Mouse (Mus musculus) testis, adult 10 weeks (tissue): ENCODE measurements around the gene Sall2. TPM values are rescaled to one million over a fixed set of nuclear protein-coding genes. Genes with fewer than 3 reads are reported as not detected.

Experiments
- polyA plus RNA-seq: library from polyadenylated mRNA; stranded (reverse); fragments of 350-450 nt; fragmentation: Illumina TruSeq; extraction: RNeasy Lipid Tissue Mini Kit (QIAGEN cat#74804); gene quantifications from one replicate; pipeline ENCODE4 v1.2.3, GENCODE M21; 2014; ENCODE audit warnings: low read depth, low replicate concordance

The Sall2 gene
- 0.46 TPM for polyA plus RNA-seq

DNA sequence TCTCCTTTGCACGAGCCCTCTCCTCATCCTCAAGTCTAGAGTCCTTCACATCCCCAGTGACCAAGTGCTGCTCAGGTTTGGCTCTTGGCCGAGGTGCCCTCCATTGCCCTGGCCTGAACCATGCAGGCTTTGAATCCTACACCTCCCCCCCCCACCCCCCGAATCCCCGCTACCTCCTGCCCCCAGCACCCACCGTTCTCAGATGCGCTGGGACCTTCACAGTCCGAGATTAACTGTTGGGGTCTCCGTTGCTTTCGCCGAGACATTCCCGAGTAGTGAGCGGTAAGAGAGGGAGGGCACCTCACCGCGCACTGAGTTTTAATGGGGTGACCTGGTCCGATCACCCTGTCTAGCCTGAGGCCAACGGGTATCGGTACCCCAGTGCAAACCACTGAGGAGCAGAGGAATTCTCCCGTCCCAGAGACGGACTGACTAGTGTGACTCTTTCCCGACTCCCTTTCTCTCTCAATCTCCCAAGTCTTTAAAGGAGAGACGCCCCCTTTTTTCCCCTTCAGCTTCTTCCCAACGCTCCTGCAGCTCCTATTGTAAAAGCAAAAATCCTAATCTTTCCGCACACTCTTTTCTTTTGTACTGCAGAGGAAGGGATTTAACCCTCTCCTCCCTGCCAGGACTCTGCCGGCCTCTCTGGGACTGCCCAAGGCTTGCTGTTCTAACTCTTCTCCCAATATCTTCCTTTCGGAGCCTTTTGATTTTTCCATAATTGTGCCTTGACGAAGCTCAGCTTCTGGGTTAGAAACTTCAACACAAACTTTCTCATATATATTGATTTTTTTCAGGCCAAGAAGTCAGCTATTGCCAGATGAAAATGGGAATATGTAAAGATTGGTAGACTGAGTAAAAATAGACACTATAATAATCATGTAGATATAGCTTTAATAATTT, at the start of gene Sall2:
Gene Sall2, minus strand, starts transcription at position 853 of the 903 bp plus-strand sequence.

GRCm38 (mm10) chr14:52356308-52356707, 27.7 kb upstream of the Sall2 start, which contains the start of gene Olfr1513:
TSS of gene Olfr1513 (minus strand) at chr14:52356408.

GRCm38 (mm10) chr14:52304644-52305271, 23.8 kb downstream of the Sall2 start, which contains the start of gene Mettl3:
TSS of gene Mettl3 (minus strand) at chr14:52305128.

DNA sequence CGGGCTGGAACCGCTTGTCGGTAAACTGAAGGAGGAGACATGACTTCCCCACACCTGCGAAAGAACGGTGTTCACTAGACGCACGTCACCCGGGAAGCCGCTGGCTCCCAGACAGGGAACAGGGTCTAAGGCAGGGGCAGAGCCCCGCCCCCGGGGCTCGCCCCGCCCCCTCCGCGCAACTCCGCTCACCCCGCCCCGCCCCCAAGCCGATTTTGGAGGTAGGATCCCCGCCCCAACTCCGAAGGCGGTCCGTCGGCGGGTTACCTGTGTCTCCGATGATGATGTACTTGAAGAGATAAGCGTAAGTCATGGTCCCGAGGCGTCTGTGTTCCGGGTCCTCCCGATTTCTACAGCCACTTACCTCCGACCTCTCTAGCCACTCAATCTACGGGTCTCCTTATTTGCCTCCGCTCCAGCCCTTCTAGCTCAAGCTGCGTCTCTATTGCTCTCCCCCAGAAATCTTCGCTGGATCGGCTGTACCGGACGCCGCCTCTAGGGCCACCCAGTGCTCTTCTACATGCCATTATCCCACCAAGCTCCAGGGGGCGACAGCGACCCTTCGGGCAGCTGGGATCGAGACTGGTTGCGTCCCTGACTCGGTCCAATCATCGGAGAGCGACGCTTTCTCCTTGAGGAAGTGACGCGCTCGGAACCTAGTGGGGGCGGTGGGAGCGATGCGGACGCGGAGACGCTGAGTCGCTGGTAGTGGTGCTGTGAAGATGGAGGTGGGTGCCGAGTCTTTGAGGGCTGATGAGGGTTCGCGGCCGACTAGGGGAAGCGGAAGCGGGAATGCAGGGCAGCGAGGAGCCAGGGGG, 49.4 kb downstream of the Sall2 start, which contains the start of the genes Tox4 and Rab2b:
Gene Tox4, plus strand, starts transcription at position 215 of the 815 bp plus-strand sequence.
Gene Rab2b, minus strand, starts transcription at position 614 of the 815 bp plus-strand sequence.

Other genes with a start within 250 kb of the Sall2 start
- 187 TPM for gene Hnrnpc, start 224.7 kb downstream of the Sall2 start, polyA plus RNA-seq
- gene Rpgrip1, start 218.1 kb downstream of the Sall2 start, polyA plus RNA-seq: 341 TPM
- gene Supt16, start 131.3 kb downstream of the Sall2 start, polyA plus RNA-seq: 67.2 TPM
- 86.5 TPM for gene Chd8, start 71.0 kb downstream of the Sall2 start, polyA plus RNA-seq
- 38.3 TPM for gene Tox4, start 49.6 kb downstream of the Sall2 start, polyA plus RNA-seq
- gene Rab2b, start 49.2 kb downstream of the Sall2 start, polyA plus RNA-seq: 31.9 TPM
- 16.2 TPM for gene Mettl3, start 23.6 kb downstream of the Sall2 start, polyA plus RNA-seq
- gene Olfr1513, start 27.6 kb upstream of the Sall2 start, polyA plus RNA-seq: not detected
- not detected for gene Olfr1512, start 50.4 kb upstream of the Sall2 start, polyA plus RNA-seq
- gene Olfr1511, start 68.6 kb upstream of the Sall2 start, polyA plus RNA-seq: not detected
- gene Olfr1510, start 85.6 kb upstream of the Sall2 start, polyA plus RNA-seq: not detected
- 2.7 TPM for gene Olfr1509, start 114.2 kb upstream of the Sall2 start, polyA plus RNA-seq
- gene Olfr1508, start 138.7 kb upstream of the Sall2 start, polyA plus RNA-seq: not detected
- not detected for gene Olfr1507, start 167.0 kb upstream of the Sall2 start, polyA plus RNA-seq